Mouse (Mus musculus): Measurements from ENCODE around the gene Upk1a. TPM values are rescaled to one million over a fixed set of nuclear protein-coding genes. Genes with fewer than 3 reads are reported as not detected.

The Upk1a gene
- polyA plus RNA-seq, 1 experiment from 2014 or later: 7.4 TPM

- ATAC-seq (ENCODE audit: insufficient read depth, low FRiP score, low read depth): peak; percentile 96
- Histone ChIP-seq H3K36me3 (peaks cover 31% of the 10 kb centered on the region), H3K9ac (peak within 1 kb of the TSS; percentile 98), H3K27me3 (replicated peaks) (no peaks in the 10 kb centered on the region), H3K9me3 (no peaks in the 10 kb centered on the region), H3K27ac (peak within 1 kb of the TSS; percentile 95), H3K4me2 (peak within 1 kb of the TSS; percentile 77), H3K4me1 (peaks cover 18% of the 10 kb centered on the region), H3K4me3 (replicated peaks) (peak within 1 kb of the TSS; percentile 98)
- under 1% methylated on average over 63 of the region's 68 CpGs for WGBS
Observed at GRCm38 (mm10) chr7:30588676-30589434, 23.8 kb downstream of the Upk1a start, which contains the start of gene Kmt2b. Gene Kmt2b (minus strand): TSS chr7:30588726.

GRCm38 (mm10) chr7:30587842-30588667 lies 24.6 kb downstream of the Upk1a start:
- peak; percentile 13 for ATAC-seq (ENCODE audit: insufficient read depth, low FRiP score, low read depth)
- H3K9me3 ChIP-seq: no peaks in the 10 kb centered on the region
- WGBS: under 1% methylated on average over 66 of the region's 67 CpGs
- H3K4me2 ChIP-seq: peak overlapping the region; percentile 77
- no peaks in the 10 kb centered on the region for H3K27me3 ChIP-seq (replicated peaks)
- H3K9ac ChIP-seq: peak overlapping the region; percentile 98
- H3K4me3 ChIP-seq (replicated peaks): peak overlapping the region; percentile 98
- peaks cover 39% of the 10 kb centered on the region for H3K36me3 ChIP-seq
- H3K27ac ChIP-seq: peak overlapping the region; percentile 95
- peaks cover 18% of the 10 kb centered on the region for H3K4me1 ChIP-seq

- Histone ChIP-seq H3K36me3 (peaks cover 54% of the 10 kb centered on the region), H3K4me2 (0 out of 2 replicates have a peak overlapping the region, but pooled peaks have one; percentile 77)
- ATAC-seq (ENCODE audit: insufficient read depth, low FRiP score, low read depth): no peak
Observed at GRCm38 (mm10) chr7:30586455-30587020, 26.1 kb downstream of the Upk1a start.

DNA sequence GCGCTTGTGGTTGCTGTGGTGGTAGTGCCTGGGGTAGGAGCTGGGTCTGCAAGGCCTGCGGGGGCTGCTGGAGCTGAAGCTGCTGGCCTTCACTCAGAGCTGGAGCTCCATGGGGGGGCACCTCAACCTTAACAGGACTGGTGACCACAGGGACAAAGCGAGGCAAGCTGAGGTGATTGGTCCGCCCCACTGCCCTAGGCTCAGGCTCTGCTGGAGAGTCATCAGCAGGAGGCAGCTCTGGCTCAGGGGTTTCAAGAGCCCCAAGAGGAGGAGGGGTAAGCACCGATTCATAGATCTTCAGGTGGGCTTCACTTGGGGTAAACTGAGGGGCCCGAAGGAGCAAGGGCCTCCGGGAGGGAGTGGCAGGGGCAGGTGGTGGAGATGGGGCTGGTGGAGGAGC lies 27.5 kb downstream of the Upk1a start:
- H3K4me2 ChIP-seq: no peak overlapping the region
- ATAC-seq (ENCODE audit: insufficient read depth, low FRiP score, low read depth): no peak
- no peaks in the 10 kb centered on the region for H3K9me3 ChIP-seq
- H3K9ac ChIP-seq: no peak overlapping the region
- no peak overlapping the region for H3K27ac ChIP-seq
- H3K4me3 ChIP-seq (replicated peaks): no peak overlapping the region
- peaks cover 66% of the 10 kb centered on the region for H3K36me3 ChIP-seq
- peaks cover 18% of the 10 kb centered on the region for H3K4me1 ChIP-seq
- H3K27me3 ChIP-seq (replicated peaks): no peaks in the 10 kb centered on the region
- 93% methylated on average over 7 of the region's 7 CpGs for WGBS

More at GRCm38 (mm10) chr7:30586455-30587020, 26.1 kb downstream of the Upk1a start:
- peak overlapping the region; percentile 98 for H3K4me3 ChIP-seq (replicated peaks)
- H3K9ac ChIP-seq: no peak overlapping the region
- H3K9me3 ChIP-seq: no peaks in the 10 kb centered on the region
- 89% methylated on average over 28 of the region's 28 CpGs for WGBS
- H3K27me3 ChIP-seq (replicated peaks): no peaks in the 10 kb centered on the region
- peaks cover 18% of the 10 kb centered on the region for H3K4me1 ChIP-seq
- H3K27ac ChIP-seq: no peak overlapping the region

- ATAC-seq (ENCODE audit: insufficient read depth, low FRiP score, low read depth): no peak
- H3K4me1 ChIP-seq: peaks cover 12% of the 10 kb centered on the region
- H3K27ac ChIP-seq: no peak overlapping the region
- no peak overlapping the region for H3K4me3 ChIP-seq (replicated peaks)
- H3K9ac ChIP-seq: no peak overlapping the region
- no peaks in the 10 kb centered on the region for H3K9me3 ChIP-seq
- H3K36me3 ChIP-seq: peaks cover 75% of the 10 kb centered on the region
- no peak overlapping the region for H3K4me2 ChIP-seq
- 93% methylated on average over 10 of the region's 10 CpGs for WGBS
- no peaks in the 10 kb centered on the region for H3K27me3 ChIP-seq (replicated peaks)
Observed at GRCm38 (mm10) chr7:30584339-30584738, 28.3 kb downstream of the Upk1a start.

GRCm38 (mm10) chr7:30581547-30581946 lies 31.1 kb downstream of the Upk1a start:
- 95% methylated on average over 16 of the region's 16 CpGs for WGBS
- no peak for ATAC-seq (ENCODE audit: insufficient read depth, low FRiP score, low read depth)
- Histone ChIP-seq H3K27me3 (replicated peaks) (no peaks in the 10 kb centered on the region), H3K9me3 (no peaks in the 10 kb centered on the region), H3K36me3 (peaks cover 94% of the 10 kb centered on the region), H3K4me1 (peaks cover 2% of the 10 kb centered on the region; the same call in 1 of the 2 replicates), H3K4me3 (replicated peaks) (no peak overlapping the region), H3K9ac (no peak overlapping the region), H3K27ac (no peak overlapping the region), H3K4me2 (no peak overlapping the region)

DNA sequence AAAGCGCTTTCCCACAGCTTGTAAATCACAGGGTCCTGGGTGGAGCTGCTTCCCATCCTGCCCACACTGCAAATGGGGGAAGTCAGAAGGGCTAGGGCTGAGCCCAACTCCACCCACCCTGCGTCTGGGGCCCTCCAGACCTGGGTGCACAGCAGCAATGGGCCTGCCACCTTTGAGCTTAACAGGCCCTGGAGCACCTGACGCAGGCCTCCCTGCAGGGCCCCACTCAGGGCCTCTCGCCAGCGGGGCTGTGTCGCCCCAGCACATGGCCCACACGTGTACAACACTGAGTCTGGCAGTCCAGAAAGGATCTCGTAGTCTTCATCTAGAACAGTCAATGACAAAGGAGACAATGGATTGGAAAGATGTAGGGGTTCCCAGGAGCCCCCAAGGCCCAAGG lies 32.7 kb downstream of the Upk1a start:
- no peak overlapping the region for H3K9ac ChIP-seq
- no peaks in the 10 kb centered on the region for H3K4me1 ChIP-seq
- no peak overlapping the region for H3K4me2 ChIP-seq
- peaks cover 94% of the 10 kb centered on the region for H3K36me3 ChIP-seq
- H3K27me3 ChIP-seq (replicated peaks): no peaks in the 10 kb centered on the region
- H3K9me3 ChIP-seq: no peaks in the 10 kb centered on the region
- no peak for ATAC-seq (ENCODE audit: insufficient read depth, low FRiP score, low read depth)
- 91% methylated on average over 8 of the region's 8 CpGs for WGBS
- H3K4me3 ChIP-seq (replicated peaks): no peak overlapping the region
- H3K27ac ChIP-seq: no peak overlapping the region

DNA sequence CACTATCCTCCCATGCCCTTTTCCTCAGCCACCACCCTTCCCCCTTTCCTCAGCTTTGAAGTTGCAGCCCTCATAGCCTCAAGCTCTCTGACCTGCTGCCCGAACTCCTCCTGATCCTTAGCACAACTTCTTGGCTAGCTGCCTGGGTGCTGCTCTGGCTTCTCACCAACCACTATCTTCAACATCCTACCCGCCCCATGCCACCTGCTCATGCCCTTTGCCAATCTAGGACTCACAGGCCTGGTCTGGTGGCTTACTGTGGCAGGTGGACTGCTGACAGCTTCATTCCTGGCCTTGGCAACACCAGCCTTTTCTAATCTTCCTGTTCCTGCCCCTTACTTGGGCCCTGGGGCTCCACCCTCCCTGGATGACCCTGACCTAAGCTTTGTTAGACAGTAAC lies 39.7 kb downstream of the Upk1a start:
- WGBS: 77% methylated on average over 2 of the region's 2 CpGs
- H3K27me3 ChIP-seq (replicated peaks): no peaks in the 10 kb centered on the region
- no peak overlapping the region for H3K9ac ChIP-seq
- no peak overlapping the region for H3K4me3 ChIP-seq (replicated peaks)
- H3K4me1 ChIP-seq: no peaks in the 10 kb centered on the region
- H3K4me2 ChIP-seq: no peak overlapping the region
- H3K27ac ChIP-seq: no peak overlapping the region
- H3K36me3 ChIP-seq: peaks cover 88% of the 10 kb centered on the region
- H3K9me3 ChIP-seq: no peaks in the 10 kb centered on the region
- no peak for ATAC-seq (ENCODE audit: insufficient read depth, low FRiP score, low read depth)

DNA sequence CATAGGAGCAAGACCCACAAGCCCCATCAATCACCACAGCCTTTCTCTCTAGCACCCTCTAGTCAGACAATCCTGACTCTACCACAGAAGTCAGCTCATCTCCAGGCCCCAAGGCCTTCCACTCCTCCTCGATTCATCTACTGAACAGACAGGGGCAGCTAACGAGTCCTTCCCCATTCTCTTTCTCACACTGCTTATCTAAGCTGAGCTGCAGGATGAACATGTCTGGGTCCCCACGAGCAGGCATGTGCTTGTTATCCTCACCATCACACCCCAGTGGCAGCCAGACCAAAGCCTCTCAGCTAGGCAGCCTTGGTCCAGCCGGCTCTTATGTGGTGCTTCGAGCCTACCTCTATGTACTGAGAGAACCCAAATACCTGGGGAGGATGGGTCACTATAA lies 40.3 kb downstream of the Upk1a start:
- no peaks in the 10 kb centered on the region for H3K9me3 ChIP-seq
- 79% methylated on average over 5 of the region's 5 CpGs for WGBS

GRCm38 (mm10) chr7:30567555-30567954 lies 45.1 kb downstream of the Upk1a start:
- Histone ChIP-seq H3K27ac (no peak overlapping the region), H3K27me3 (replicated peaks) (no peaks in the 10 kb centered on the region), H3K36me3 (peaks cover 43% of the 10 kb centered on the region), H3K4me1 (peaks cover 6% of the 10 kb centered on the region; the same call in 1 of the 2 replicates), H3K4me2 (no peak overlapping the region), H3K9ac (no peak overlapping the region), H3K9me3 (no peaks in the 10 kb centered on the region), H3K4me3 (replicated peaks) (no peak overlapping the region)
- ATAC-seq (ENCODE audit: insufficient read depth, low FRiP score, low read depth): no peak
- WGBS: 93% methylated on average over 11 of the region's 11 CpGs

More for the DNA sequence above, 40.3 kb downstream of the Upk1a start:
- no peak for ATAC-seq (ENCODE audit: insufficient read depth, low FRiP score, low read depth)
- no peaks in the 10 kb centered on the region for H3K27me3 ChIP-seq (replicated peaks)
- H3K4me1 ChIP-seq: no peaks in the 10 kb centered on the region
- no peak overlapping the region for H3K27ac ChIP-seq
- no peak overlapping the region for H3K4me2 ChIP-seq
- no peak overlapping the region for H3K4me3 ChIP-seq (replicated peaks)
- H3K9ac ChIP-seq: no peak overlapping the region
- H3K36me3 ChIP-seq: peaks cover 82% of the 10 kb centered on the region

DNA sequence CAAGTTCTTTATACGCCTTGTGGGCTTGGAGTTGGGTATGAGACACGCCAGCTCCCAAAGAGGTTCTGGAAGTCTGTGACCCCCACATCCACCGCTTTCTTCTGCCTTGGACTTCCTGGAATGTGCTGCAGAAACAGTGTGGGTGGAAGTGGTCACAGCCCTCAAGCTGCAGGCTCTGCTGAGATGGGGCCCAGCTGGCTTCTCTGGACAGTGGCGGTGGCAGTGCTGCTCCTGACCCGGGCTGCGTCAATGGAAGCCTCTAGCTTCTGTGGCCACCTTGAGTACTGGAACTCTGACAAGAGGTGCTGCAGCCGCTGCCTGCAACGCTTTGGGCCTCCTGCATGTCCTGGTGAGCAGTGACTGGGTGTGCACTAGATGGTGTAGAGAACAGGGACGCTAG lies 46.6 kb downstream of the Upk1a start:
- peaks cover 34% of the 10 kb centered on the region for H3K36me3 ChIP-seq
- ATAC-seq (ENCODE audit: insufficient read depth, low FRiP score, low read depth): no peak
- WGBS: 82% methylated on average over 9 of the region's 9 CpGs
- no peak overlapping the region for H3K9ac ChIP-seq
- H3K4me1 ChIP-seq: peaks cover 6% of the 10 kb centered on the region; the same call in 1 of the 2 replicates
- H3K4me3 ChIP-seq (replicated peaks): no peak overlapping the region
- H3K27me3 ChIP-seq (replicated peaks): no peaks in the 10 kb centered on the region
- H3K4me2 ChIP-seq: no peak overlapping the region
- no peaks in the 10 kb centered on the region for H3K9me3 ChIP-seq
- H3K27ac ChIP-seq: no peak overlapping the region
